Mouse (Mus musculus): Measurements from ENCODE around the gene Pctp.
A peak's percentile ranks its signal among the peaks of the same experiment; 100 is the strongest.

The Pctp gene

GRCm38 (mm10) chr11:90002231-90002986 is at the start of gene Pctp:
Gene Pctp, minus strand, starts transcription at chr11:90002894.
- DNase-seq (ENCODE audit: low spot score in 2 of 2), result peak; percentile 81 to 86

- DNase-seq (ENCODE audit: low spot score in 2 of 2), result no peak
These were observed 47.3 kb upstream of the Pctp start for GRCm38 (mm10) chr11:90050016-90050415.

GRCm38 (mm10) chr11:90047271-90047670 is 44.6 kb upstream of the Pctp start:
- no peak for DNase-seq (ENCODE audit: low spot score in 2 of 2)

- DNase-seq (ENCODE audit: low spot score in 2 of 2), result no peak
These were observed 43.5 kb upstream of the Pctp start for GRCm38 (mm10) chr11:90046211-90046610.

GRCm38 (mm10) chr11:90044459-90044858 is 41.8 kb upstream of the Pctp start:
- no peak for DNase-seq (ENCODE audit: low spot score in 2 of 2)

- DNase-seq (ENCODE audit: low spot score in 2 of 2), result no peak
These were observed 35.3 kb upstream of the Pctp start for GRCm38 (mm10) chr11:90038022-90038421.

DNA sequence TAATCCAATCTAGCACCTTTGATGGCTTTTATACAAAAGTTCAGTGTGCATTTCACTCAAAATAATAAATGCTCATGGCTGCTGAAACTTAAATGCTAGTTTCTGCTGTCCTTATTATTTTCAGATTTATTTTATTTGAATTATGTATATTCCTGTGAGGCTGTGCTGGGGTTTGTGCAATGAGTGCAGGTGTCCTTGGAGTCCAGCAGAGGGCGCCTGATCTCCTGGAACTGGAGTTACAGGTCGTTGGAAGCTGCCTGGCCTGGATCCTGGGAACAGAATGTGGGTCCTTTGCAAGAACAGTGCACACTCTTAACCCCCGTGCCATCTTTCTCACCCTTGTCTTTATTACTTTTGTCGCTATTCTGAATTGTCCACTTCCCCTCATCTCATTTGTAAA is 33.7 kb upstream of the Pctp start:
- DNase-seq (ENCODE audit: low spot score in 2 of 2), result no peak

DNA sequence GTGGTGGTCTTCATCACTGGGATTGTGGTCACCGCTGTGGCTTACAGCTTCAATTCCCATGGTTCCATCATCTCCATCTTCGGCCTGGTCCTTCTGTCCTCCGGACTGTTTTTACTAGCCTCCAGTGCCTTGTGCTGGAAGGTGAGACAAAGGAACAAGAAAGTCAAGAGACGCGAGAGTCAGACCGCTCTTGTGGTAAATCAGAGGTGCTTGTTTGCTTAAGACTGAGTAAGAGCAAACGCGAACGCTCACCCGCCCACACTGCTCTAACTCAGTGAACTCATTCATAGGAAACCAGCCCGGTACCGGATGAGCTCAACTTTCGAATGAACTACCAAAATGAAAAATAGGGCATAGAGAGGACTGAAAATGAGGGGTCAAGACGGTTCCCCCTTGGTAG is 32.8 kb upstream of the Pctp start:
- no peak for DNase-seq (ENCODE audit: low spot score in 2 of 2)

GRCm38 (mm10) chr11:90034646-90035045 is 32.0 kb upstream of the Pctp start:
- no peak for DNase-seq (ENCODE audit: low spot score in 2 of 2)

- no peak for DNase-seq (ENCODE audit: low spot score in 2 of 2)
These were observed 30.7 kb upstream of the Pctp start for GRCm38 (mm10) chr11:90033442-90033841.

DNA sequence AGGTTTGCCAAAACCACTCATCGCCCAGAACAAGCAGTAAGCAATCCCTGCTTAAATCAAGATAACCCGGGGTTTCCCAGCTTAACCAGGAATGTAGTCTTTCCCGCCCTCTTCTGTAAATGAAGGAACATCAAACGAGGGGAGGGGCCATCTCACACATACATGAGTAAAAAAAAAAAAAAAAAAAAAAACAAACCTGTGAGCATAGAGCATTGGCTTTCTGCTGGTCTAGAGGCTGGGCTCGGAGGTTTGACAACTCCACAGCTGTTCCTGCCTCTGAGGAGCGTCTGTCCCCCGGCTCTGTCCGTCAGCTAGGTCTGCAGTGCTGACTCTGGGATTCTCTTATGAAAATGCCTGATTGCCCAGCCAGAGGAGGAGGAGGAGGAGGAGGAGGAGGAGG is 30.1 kb upstream of the Pctp start:
- DNase-seq (ENCODE audit: low spot score in 2 of 2), result no peak

DNA sequence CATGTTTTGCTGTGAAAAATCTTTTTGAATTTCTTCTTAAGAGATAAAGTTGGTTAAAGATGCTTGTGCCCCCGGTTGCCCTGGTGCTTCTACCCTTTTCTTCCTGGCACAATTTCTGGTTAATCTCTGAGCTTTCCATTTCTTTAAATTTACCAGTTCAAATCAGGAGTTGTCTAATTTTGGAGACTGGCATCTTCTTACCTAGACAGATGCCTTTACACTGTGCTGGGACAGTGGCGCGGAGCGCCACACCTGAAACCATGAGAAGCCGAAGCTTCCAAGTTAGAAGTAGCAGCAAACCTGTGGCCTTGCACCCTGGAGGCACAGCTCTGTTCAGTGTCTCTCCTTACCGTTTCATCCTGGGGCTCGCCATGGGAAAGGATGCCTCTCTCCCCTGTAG is 28.4 kb upstream of the Pctp start:
- no peak for DNase-seq (ENCODE audit: low spot score in 2 of 2)

GRCm38 (mm10) chr11:90030557-90030956 is 27.9 kb upstream of the Pctp start:
- no peak for DNase-seq (ENCODE audit: low spot score in 2 of 2)

- DNase-seq (ENCODE audit: low spot score in 2 of 2), result no peak
These were observed 27.2 kb upstream of the Pctp start, which contains the start of gene Tmem100 for GRCm38 (mm10) chr11:90029841-90030398. Gene Tmem100, plus strand, starts transcription at chr11:90030348.

DNA sequence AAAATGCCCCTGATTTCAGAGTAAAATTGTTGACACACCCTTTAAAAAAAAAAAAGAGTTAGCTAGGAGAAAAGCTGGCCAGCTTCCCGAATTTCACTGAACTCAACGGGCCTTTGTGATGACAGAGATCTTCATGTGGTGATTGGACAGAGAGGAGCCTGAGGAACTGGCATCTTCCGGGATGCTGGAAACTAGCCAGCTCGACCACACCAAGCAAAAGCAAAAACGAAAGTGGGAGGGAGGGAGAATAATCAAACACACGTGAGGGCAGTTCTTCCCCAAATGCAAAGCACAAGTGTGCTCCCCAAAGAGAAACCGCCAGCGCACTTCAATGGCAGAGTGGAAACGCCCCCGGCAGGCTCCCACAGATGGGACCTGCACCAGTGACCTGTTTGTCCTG is 26.7 kb upstream of the Pctp start:
- peak in 1 of 2 experiments; percentile 29 for DNase-seq (ENCODE audit: low spot score in 2 of 2)

- no peak for DNase-seq (ENCODE audit: low spot score in 2 of 2)
These were observed 26.1 kb upstream of the Pctp start for GRCm38 (mm10) chr11:90028746-90029145.

DNA sequence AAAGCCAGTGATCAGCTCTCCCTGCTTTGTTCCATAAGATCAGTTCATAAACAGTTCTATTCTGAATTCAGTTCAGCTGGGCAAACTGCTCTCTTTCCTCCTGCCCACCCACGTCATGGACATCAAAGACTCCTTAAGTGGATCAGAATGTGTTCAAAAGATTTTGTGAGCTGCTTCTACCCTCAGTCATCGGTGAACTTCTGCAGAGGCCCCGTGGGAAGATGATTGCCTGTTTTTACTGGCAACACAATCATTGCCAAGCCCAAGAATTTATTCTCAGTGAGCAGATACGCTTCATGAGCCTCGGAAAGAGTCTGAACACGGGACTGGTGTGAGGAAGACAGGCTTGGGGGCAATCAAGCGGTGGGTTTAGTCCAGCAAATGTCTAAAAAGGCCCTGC is 24.5 kb upstream of the Pctp start:
- no peak for DNase-seq (ENCODE audit: low spot score in 2 of 2)

- no peak for DNase-seq (ENCODE audit: low spot score in 2 of 2)
These were observed 24.1 kb upstream of the Pctp start for GRCm38 (mm10) chr11:90026802-90027174.

- no peak for DNase-seq (ENCODE audit: low spot score in 2 of 2)
These were observed 23.5 kb upstream of the Pctp start for GRCm38 (mm10) chr11:90025891-90026801.

DNA sequence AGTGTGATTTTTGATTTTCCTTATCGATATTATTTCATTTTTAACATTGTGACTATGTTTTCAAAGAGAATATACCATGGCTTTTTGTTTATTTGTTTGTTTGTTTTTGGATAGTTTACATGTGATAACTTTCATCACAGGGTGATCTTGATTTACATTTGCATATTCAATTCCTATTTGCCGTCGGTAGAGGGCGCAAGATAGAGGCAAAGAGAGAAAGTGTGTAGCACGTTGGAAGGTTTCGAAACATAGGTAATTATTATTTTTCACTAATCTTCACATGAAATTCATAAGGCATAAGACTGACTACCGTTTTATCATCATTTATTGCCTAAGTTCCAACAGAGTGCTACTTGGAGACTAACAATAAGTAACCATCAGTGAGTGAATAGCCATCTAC is 16.5 kb upstream of the Pctp start:
- peak in 1 of 2 experiments; percentile 16 for DNase-seq (ENCODE audit: low spot score in 2 of 2)

GRCm38 (mm10) chr11:90015281-90015680 is 12.6 kb upstream of the Pctp start:
- DNase-seq (ENCODE audit: low spot score in 2 of 2), result no peak

DNA sequence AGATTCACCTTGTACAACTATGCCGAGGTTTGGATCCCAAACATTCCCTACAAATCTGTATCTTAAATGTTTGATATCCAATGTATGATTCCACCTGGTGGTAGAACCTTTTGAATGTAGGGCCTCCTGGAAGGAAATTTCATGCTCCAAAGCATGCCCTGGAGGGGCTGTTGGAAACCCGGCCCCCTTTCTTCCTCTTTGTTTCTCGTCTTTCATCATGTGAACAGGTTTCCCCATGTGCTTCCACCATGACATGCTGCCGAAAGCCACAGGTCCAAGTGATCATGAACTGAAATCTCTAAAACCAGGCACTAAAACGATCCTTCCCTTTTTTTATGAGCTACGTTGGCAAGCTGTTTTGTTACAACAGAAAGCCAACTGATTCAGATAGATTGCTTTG is 11.0 kb upstream of the Pctp start:
- DNase-seq (ENCODE audit: low spot score in 2 of 2), result no peak
